Mouse (Mus musculus) midbrain, postnatal 0 days (tissue): ENCODE data around the gene Nnmt. TPM values are rescaled to one million over a fixed set of nuclear protein-coding genes. Genes with fewer than 3 reads are reported as not detected.

Experiments
- ATAC-seq: fragments of 200-750 bp; cut with Nextera tagmentation; 2 replicates; pipeline ENCODE4 v1.8.0; 2017; ENCODE audit warnings: moderate number of reproducible peaks, mild to moderate bottlenecking, moderate TSS enrichment, moderate library complexity; ENCODE audit not compliant: low FRiP score
- DNase-seq: peaks from one replicate; pipeline ENCODE4 v3.0.0-alpha.2; 2015; ENCODE audit warnings: low spot score
- H3K27ac ChIP-seq: fragments of 300-500 bp; sonication (generic); 2 replicates; pipeline ENCODE4 v1.5.1; 2014; ENCODE audit warnings: low read depth, mild to moderate bottlenecking, low read length, mixed read lengths
- H3K27me3 ChIP-seq: fragments of 300-500 bp; sonication (generic); 2 replicates; pipeline ENCODE4 v1.6.1; 2014; ENCODE audit warnings: low read length, control low read depth, mixed read lengths; ENCODE audit not compliant: insufficient read depth
- H3K36me3 ChIP-seq: fragments of 300-500 bp; sonication (generic); 2 replicates; pipeline ENCODE4 v1.6.1; 2014; ENCODE audit warnings: low read length, control low read depth, mixed read lengths; ENCODE audit not compliant: insufficient read depth
- H3K4me1 ChIP-seq: fragments of 300-500 bp; sonication (generic); 2 replicates; pipeline ENCODE4 v1.6.1; 2014; ENCODE audit warnings: mild to moderate bottlenecking, control low read depth, antibody characterized with exemption, low read length, mixed read lengths; ENCODE audit not compliant: insufficient read depth
- H3K4me2 ChIP-seq: fragments of 300-500 bp; sonication (generic); 2 replicates; pipeline ENCODE4 v1.6.1; 2014; ENCODE audit warnings: low read depth, mild to moderate bottlenecking, low read length, mixed read lengths; ENCODE audit not compliant: poor library complexity, severe bottlenecking
- H3K4me3 ChIP-seq: fragments of 300-500 bp; sonication (generic); 2 replicates; pipeline ENCODE4 v1.5.1; 2014; ENCODE audit warnings: low read depth, mild to moderate bottlenecking, low read length, moderate library complexity
- H3K9ac ChIP-seq: fragments of 300-500 bp; sonication (generic); replicated peaks from 2 replicates; pipeline ENCODE4 v1.6.1; 2014; ENCODE audit warnings: mild to moderate bottlenecking, low read length, moderate library complexity, mixed read lengths; ENCODE audit not compliant: poor library complexity, severe bottlenecking
- H3K9me3 ChIP-seq: fragments of 300-500 bp; sonication (generic); 2 replicates; pipeline ENCODE4 v1.6.1; 2016; ENCODE audit warnings: low read length, control low read depth
- CTCF ChIP-seq: IDR thresholded peaks from 2 replicates; pipeline ENCODE4 v1.5.1; 2016; ENCODE audit warnings: antibody characterized with exemption, mild to moderate bottlenecking
- WGBS: fragments of 180-500 bp; shearing (Covaris S2); extraction: QIAGEN DNeasy Blood & Tissue Kit; methylation state at CpG from one replicate; pipeline ENCODE4 v1.1.7; 2014; 5-methylcytosine and 5-hydroxymethylcytosine counted together
- polyA plus RNA-seq: library from polyadenylated mRNA; unstranded; fragments of >200 nt; fragmentation: Nextera tagmentation; extraction: Ambion mirVana; gene quantifications from 2 replicates; pipeline ENCODE4 v1.2.1, GENCODE M21; 2015
- total RNA-seq: library from RNA; depleted of rRNA; stranded (reverse); fragments of >200 nt; gene quantifications from 2 replicates; pipeline ENCODE4 v1.2.3, GENCODE M21; 2014

The Nnmt gene
- total and polyA plus RNA-seq, 2 experiments from 2014 or later = 1.4 to 3.1 TPM

DNA sequence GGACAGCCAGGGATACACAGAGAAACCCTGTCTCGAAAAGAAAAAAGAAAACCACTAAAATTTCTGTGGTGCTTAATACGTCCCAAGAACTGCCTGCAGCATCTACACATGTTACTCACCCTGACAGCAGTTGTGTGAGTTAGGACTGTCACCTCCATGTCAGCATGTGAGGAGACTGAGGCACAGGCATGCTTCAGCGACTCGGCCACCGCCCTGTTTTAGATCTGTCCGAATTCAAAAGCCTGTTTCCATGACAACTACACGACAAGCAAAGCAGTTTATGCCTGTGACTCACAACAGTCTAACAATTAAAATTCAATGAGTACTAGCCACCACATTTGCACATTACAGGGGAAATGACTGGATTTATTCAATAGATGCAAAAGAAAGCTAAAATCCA, 2.5 kb upstream of the Nnmt start:
- Histone ChIP-seq H3K4me3 (no peak overlapping the region), H3K4me1 (no peaks in the 10 kb centered on the region), H3K9me3 (no peaks in the 10 kb centered on the region), H3K9ac (no peak overlapping the region), H3K36me3 (no peaks in the 10 kb centered on the region), H3K27me3 (no peaks in the 10 kb centered on the region), H3K4me2 (no peak overlapping the region), H3K27ac (no peak overlapping the region)
- WGBS = 25% methylated on average over 7 of the region's 7 CpGs
- DNase-seq (peak; percentile 15), ATAC-seq (no peak)
- no peak for TF ChIP-seq CTCF

- Histone ChIP-seq H3K27ac (no peak overlapping the region), H3K4me2 (no peak overlapping the region), H3K36me3 (no peaks in the 10 kb centered on the region), H3K9ac (no peak overlapping the region), H3K27me3 (no peaks in the 10 kb centered on the region), H3K4me1 (no peaks in the 10 kb centered on the region), H3K9me3 (no peaks in the 10 kb centered on the region), H3K4me3 (no peak overlapping the region)
- WGBS = 87% methylated on average over 7 of the region's 7 CpGs
- no peak for ATAC-seq
- no peak for DNase-seq
- no peak for TF ChIP-seq CTCF
These were observed 1.2 kb upstream of the Nnmt start for GRCm38 (mm10) chr9:48606171-48606570.

GRCm38 (mm10) chr9:48605697-48606096, 744 bp upstream of the Nnmt start:
- ATAC-seq = no peak
- TF ChIP-seq CTCF = no peak

DNA sequence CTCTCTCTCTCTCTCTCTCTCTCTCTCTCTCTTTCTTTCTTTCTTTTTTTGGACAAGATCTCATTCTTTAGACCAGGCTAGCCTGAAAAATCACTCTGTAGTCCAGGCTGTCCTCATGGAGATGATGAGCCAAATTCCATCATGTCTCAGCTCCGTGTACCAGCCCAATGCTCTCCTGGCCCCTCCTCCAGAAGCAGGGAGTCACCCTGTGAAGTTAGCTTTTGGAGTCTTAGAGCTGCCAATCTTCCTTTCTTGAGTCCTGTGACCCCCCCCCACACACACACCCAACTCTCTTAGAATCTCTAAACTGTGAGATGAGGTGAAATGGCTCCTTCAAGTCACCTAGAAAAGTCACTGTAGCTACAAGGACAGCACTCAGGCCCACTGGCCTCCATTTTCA, 727 bp downstream of the Nnmt start:
- no peak for TF ChIP-seq CTCF
- Histone ChIP-seq H3K36me3 (no peaks in the 10 kb centered on the region), H3K9me3 (no peaks in the 10 kb centered on the region), H3K27ac (no peak overlapping the region), H3K4me3 (no peak overlapping the region), H3K9ac (no peak overlapping the region), H3K27me3 (no peaks in the 10 kb centered on the region), H3K4me1 (no peaks in the 10 kb centered on the region), H3K4me2 (no peak overlapping the region)
- no peak for ATAC-seq
- WGBS = 59% methylated on average over 1 of the region's 1 CpGs
- no peak for DNase-seq

More at GRCm38 (mm10) chr9:48605697-48606096, 744 bp upstream of the Nnmt start:
- H3K27ac ChIP-seq = no peak overlapping the region
- no peaks in the 10 kb centered on the region for H3K36me3 ChIP-seq
- H3K27me3 ChIP-seq = no peaks in the 10 kb centered on the region
- H3K4me1 ChIP-seq = no peaks in the 10 kb centered on the region
- H3K4me3 ChIP-seq = no peak overlapping the region
- H3K9me3 ChIP-seq = no peaks in the 10 kb centered on the region
- no peak for DNase-seq
- no peak overlapping the region for H3K9ac ChIP-seq
- WGBS = 88% methylated on average over 5 of the region's 5 CpGs
- no peak overlapping the region for H3K4me2 ChIP-seq

- DNase-seq (no peak), ATAC-seq (no peak)
- H3K9me3 ChIP-seq = no peaks in the 10 kb centered on the region
- no peaks in the 10 kb centered on the region for H3K36me3 ChIP-seq
- H3K9ac ChIP-seq = no peak overlapping the region
- no peaks in the 10 kb centered on the region for H3K4me1 ChIP-seq
- H3K4me2 ChIP-seq = no peak overlapping the region
- no peak for TF ChIP-seq CTCF
- no peaks in the 10 kb centered on the region for H3K27me3 ChIP-seq
- 73% methylated on average over 9 of the region's 9 CpGs for WGBS
- no peak overlapping the region for H3K4me3 ChIP-seq
- H3K27ac ChIP-seq = no peak overlapping the region
These were observed 4.1 kb downstream of the Nnmt start for GRCm38 (mm10) chr9:48600881-48601280.

GRCm38 (mm10) chr9:48600066-48600465, 4.9 kb downstream of the Nnmt start:
- 65% methylated on average over 2 of the region's 2 CpGs for WGBS
- Histone ChIP-seq H3K4me3 (no peak overlapping the region), H3K4me1 (no peaks in the 10 kb centered on the region), H3K4me2 (no peak overlapping the region), H3K36me3 (no peaks in the 10 kb centered on the region), H3K9ac (no peak overlapping the region), H3K27me3 (no peaks in the 10 kb centered on the region), H3K27ac (no peak overlapping the region), H3K9me3 (no peaks in the 10 kb centered on the region)
- TF ChIP-seq CTCF = no peak
- DNase-seq (peak; percentile 11), ATAC-seq (no peak)
